Mouse (Mus musculus) limb, embryonic 13.5 days (tissue): ENCODE data around the gene Gadd45a. TPM values are rescaled to one million over a fixed set of nuclear protein-coding genes. Genes with fewer than 3 reads are reported as not detected.
"Not testable (repeated sequence)": the region's sequence is repeated elsewhere in the genome, so short reads cannot be mapped to it uniquely, and the experiment has no call there.

Source experiments
- ATAC-seq: fragments of 200-750 bp; cut with Nextera tagmentation; 2 replicates; pipeline ENCODE4 v1.8.0; 2017; ENCODE audit warnings: low read depth, moderate number of reproducible peaks, moderate TSS enrichment; ENCODE audit not compliant: low FRiP score
- H3K27ac ChIP-seq: fragments of 300-500 bp; sonication (generic); 2 replicates; pipeline ENCODE4 v1.5.1; 2015; ENCODE audit warnings: inconsistent platforms, mild to moderate bottlenecking, moderate library complexity
- H3K27me3 ChIP-seq: fragments of 300-500 bp; sonication (generic); 2 replicates; pipeline ENCODE4 v1.6.1; 2015; ENCODE audit warnings: mild to moderate bottlenecking, inconsistent platforms
- H3K36me3 ChIP-seq: fragments of 300-500 bp; sonication (generic); 2 replicates; pipeline ENCODE4 v1.6.1; 2015; ENCODE audit warnings: inconsistent platforms, mild to moderate bottlenecking, moderate library complexity
- H3K4me1 ChIP-seq: fragments of 300-500 bp; sonication (generic); 2 replicates; pipeline ENCODE4 v1.6.1; 2015; ENCODE audit warnings: inconsistent platforms
- H3K4me2 ChIP-seq: fragments of 300-500 bp; sonication (generic); replicated peaks from 2 replicates; pipeline ENCODE4 v1.6.1; 2015; ENCODE audit warnings: inconsistent platforms, mild to moderate bottlenecking, moderate library complexity
- H3K4me3 ChIP-seq: fragments of 300-500 bp; sonication (generic); 2 replicates; pipeline ENCODE4 v1.5.1; 2015; ENCODE audit warnings: moderate library complexity, mild to moderate bottlenecking, inconsistent platforms
- H3K9ac ChIP-seq: fragments of 300-500 bp; sonication (generic); 2 replicates; pipeline ENCODE4 v1.6.1; 2015; ENCODE audit warnings: mild to moderate bottlenecking, inconsistent platforms
- H3K9me3 ChIP-seq: fragments of 300-500 bp; sonication (generic); 2 replicates; pipeline ENCODE4 v1.6.1; 2016; ENCODE audit warnings: inconsistent platforms
- WGBS: fragments of 180-500 bp; shearing (Covaris S2); methylation state at CpG from one replicate; pipeline ENCODE4 v1.1.7; 2015; 5-methylcytosine and 5-hydroxymethylcytosine counted together
- polyA plus RNA-seq: library from polyadenylated mRNA; unstranded; fragments of >200 nt; fragmentation: Nextera tagmentation; extraction: Ambion mirVana; gene quantifications from 2 replicates; pipeline ENCODE4 v1.2.1, GENCODE M21; 2015

Gene Gadd45a
- polyA plus RNA-seq, 1 experiment from 2014 or later: 18.1 TPM

DNA sequence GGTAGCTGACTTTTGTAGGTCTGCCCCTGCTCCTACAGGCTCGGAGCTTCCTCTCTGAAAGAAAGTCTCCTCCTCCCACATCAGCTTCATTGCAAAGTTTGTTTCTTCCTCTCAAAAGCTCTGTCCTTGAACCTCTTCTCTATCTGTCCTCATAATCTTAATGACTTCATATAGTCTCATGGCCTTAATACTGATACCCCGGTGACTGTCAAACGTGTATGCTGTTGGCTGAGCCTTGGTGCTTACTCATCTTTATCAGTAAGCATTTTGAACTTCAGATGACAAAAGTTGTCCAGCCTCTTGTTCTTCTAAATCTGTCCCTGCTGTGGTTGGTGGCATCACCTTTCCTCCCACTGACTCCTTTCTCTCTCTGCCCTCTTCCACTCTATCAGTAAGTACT lies 8.2 kb upstream of the Gadd45a start:
- Histone ChIP-seq H3K9ac (no peak overlapping the region), H3K4me1 (peaks cover 10% of the 10 kb centered on the region), H3K9me3 (no peaks in the 10 kb centered on the region), H3K4me3 (no peak overlapping the region), H3K4me2 (no peak overlapping the region), H3K27me3 (no peaks in the 10 kb centered on the region), H3K27ac (no peak overlapping the region), H3K36me3 (no peaks in the 10 kb centered on the region)
- ATAC-seq: no peak
- WGBS: 89% methylated on average over 3 of the region's 3 CpGs

DNA sequence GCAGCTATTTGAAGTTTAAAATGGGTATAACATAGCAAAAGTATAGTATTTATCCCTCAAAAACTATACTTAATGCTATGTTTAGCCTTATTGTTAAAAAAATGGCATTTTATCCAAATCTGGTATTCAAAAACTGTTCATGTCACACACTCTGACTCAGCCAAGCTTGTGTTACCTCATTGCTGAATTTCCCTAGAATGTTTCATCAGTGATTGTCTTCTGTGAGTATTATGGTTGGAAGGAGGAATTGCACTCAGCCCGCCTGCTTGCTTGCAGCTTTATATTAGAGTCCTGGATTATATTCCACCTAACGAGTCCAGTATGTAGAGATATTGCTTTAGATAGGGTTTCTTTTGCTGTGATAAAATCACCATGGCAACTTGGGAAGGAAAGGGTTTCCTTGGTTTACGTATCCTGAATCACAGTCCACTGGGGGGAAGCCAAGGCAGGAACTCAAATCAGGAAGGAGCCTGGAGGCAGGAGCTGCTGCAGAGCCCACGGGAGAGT lies 3.7 kb upstream of the Gadd45a start:
- WGBS: 51% methylated on average over 4 of the region's 4 CpGs

GRCm38 (mm10) chr6:67038964-67039363 lies 1.7 kb upstream of the Gadd45a start:
- Histone ChIP-seq H3K9ac (no peak overlapping the region), H3K4me2 (no peak overlapping the region), H3K4me3 (no peak overlapping the region), H3K4me1 (peaks cover 14% of the 10 kb centered on the region), H3K9me3 (no peaks in the 10 kb centered on the region), H3K36me3 (no peaks in the 10 kb centered on the region), H3K27ac (no peak overlapping the region), H3K27me3 (no peaks in the 10 kb centered on the region)
- ATAC-seq: no peak
- 94% methylated on average over 3 of the region's 3 CpGs for WGBS

More for the DNA sequence above, 3.7 kb upstream of the Gadd45a start:
- Histone ChIP-seq H3K27me3 (no peaks in the 10 kb centered on the region), H3K4me1 (peaks cover 7% of the 10 kb centered on the region), H3K9me3 (no peaks in the 10 kb centered on the region), H3K36me3 (no peaks in the 10 kb centered on the region), H3K9ac (no peak overlapping the region), H3K4me2 (no peak overlapping the region), H3K4me3 (no peak overlapping the region), H3K27ac (no peak overlapping the region)
- no peak for ATAC-seq

GRCm38 (mm10) chr6:67036356-67036811 lies 873 bp downstream of the Gadd45a start:
- Histone ChIP-seq H3K36me3 (no peaks in the 10 kb centered on the region), H3K9ac (peak overlapping the region; percentile 85), H3K4me3 (peak overlapping the region; percentile 81), H3K27me3 (no peaks in the 10 kb centered on the region), H3K27ac (peak overlapping the region; percentile 90), H3K4me2 (peak overlapping the region; percentile 73), H3K4me1 (peaks cover 14% of the 10 kb centered on the region), H3K9me3 (no peaks in the 10 kb centered on the region)
- WGBS: under 1% methylated on average over 29 of the region's 29 CpGs
- ATAC-seq: peak; percentile 64

DNA sequence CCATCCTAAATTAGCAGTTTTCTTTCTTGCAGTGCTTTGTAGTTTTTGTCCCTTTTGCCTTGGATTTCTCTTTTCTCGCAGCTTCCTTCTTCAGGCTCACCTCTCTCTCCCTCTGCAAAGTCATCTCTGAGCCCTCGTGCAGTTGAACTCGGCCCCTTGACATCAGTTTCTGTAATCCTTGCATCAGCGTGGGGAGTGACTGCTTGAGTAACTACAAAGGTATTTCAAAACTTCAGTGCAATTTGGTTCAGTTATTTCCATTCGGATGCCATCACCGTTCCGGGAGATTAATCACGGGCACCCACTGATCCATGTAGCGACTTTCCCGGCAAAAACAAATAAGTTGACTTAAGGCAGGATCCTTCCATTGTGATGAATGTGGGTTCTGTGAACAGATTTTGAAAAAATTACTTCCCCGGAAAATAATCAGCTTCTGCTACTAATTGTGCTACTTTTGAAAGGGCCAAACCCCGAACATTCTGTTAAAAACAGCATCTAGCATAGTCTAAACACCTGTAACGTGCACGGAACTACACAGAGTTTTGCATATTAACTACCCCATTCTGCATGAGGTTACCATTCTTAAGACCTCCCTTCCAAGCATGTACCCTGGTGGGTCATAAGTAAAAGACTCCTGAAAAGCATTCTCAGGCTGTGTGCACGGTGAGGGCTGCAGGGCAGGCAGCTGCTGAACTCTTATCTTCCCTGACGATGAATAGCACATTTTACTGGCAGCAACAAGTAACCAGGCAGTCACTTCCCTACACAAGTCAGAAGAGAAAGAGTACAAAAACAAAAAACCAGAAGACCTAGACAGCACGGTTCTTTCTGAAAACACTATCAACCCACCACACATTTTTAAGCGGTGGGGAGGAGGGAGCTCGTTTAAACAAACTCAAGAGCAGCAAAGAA lies 1.6 kb downstream of the Gadd45a start:
- Histone ChIP-seq H3K4me1 (peaks cover 14% of the 10 kb centered on the region), H3K27me3 (no peaks in the 10 kb centered on the region), H3K9me3 (no peaks in the 10 kb centered on the region), H3K4me2 (peak overlapping the region; percentile 73), H3K27ac (no peak overlapping the region), H3K9ac (peak overlapping the region; percentile 85), H3K4me3 (peak overlapping the region; percentile 81), H3K36me3 (no peaks in the 10 kb centered on the region)
- 20% methylated on average over 19 of the region's 19 CpGs for WGBS
- ATAC-seq: no peak

- WGBS: 58% methylated on average over 7 of the region's 7 CpGs
- Histone ChIP-seq H3K36me3 (no peaks in the 10 kb centered on the region), H3K4me1 (peaks cover 14% of the 10 kb centered on the region), H3K27me3 (0 out of 2 replicates have a peak, but pooled peaks cover 3% of the 10 kb centered on the region), H3K27ac (no peak overlapping the region), H3K4me2 (peak overlapping the region; percentile 17; the same call in 1 of the 2 replicates), H3K9ac (0 out of 2 replicates have a peak overlapping the region, but pooled peaks have one; percentile 8), H3K9me3 (no peaks in the 10 kb centered on the region), H3K4me3 (no peak overlapping the region)
- no peak for ATAC-seq
These were observed 2.7 kb downstream of the Gadd45a start for GRCm38 (mm10) chr6:67034331-67035130.

- Histone ChIP-seq H3K4me2 (no peak overlapping the region), H3K4me1 (peaks cover 14% of the 10 kb centered on the region), H3K9ac (no peak overlapping the region), H3K27me3 (peaks cover 6% of the 10 kb centered on the region; the same call in 1 of the 2 replicates), H3K36me3 (no peaks in the 10 kb centered on the region), H3K9me3 (no peaks in the 10 kb centered on the region), H3K27ac (no peak overlapping the region), H3K4me3 (no peak overlapping the region)
- WGBS: 68% methylated on average over 4 of the region's 4 CpGs
- ATAC-seq: no peak
These were observed 3.7 kb downstream of the Gadd45a start for GRCm38 (mm10) chr6:67033604-67034003.

- 93% methylated on average over 3 of the region's 4 CpGs for WGBS
- not testable (repeated sequence) for H3K27ac ChIP-seq, H3K27me3 ChIP-seq, H3K4me2 ChIP-seq, H3K9me3 ChIP-seq, H3K4me3 ChIP-seq, ATAC-seq, H3K9ac ChIP-seq, H3K36me3 ChIP-seq
- peaks cover 11% of the 10 kb centered on the region for H3K4me1 ChIP-seq
These were observed 4.3 kb downstream of the Gadd45a start for GRCm38 (mm10) chr6:67032972-67033371.

GRCm38 (mm10) chr6:67032551-67032950 lies 4.7 kb downstream of the Gadd45a start:
- H3K9me3 ChIP-seq, H3K27me3 ChIP-seq, H3K27ac ChIP-seq, H3K9ac ChIP-seq, H3K4me2 ChIP-seq, H3K4me1 ChIP-seq, H3K36me3 ChIP-seq, ATAC-seq, H3K4me3 ChIP-seq: not testable (repeated sequence)

DNA sequence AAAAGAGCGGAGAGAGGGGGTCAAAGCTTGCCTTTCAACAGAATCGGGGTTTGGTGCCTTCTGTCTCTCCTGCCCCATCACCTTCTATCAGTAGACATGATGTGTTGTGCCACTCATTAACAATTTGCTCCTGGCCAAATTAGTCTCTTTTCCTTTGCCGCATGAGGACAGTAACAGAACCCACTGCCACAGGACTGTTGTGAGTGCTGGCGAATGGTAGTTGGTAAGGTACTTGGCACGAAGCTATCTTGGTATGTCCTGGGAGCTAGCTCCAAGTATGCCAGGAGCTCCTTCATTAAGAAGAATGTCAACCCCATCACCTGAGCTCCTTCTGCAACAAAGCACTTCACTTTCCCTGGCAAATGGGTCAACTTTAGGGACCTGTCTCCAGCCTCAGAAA lies 6.4 kb downstream of the Gadd45a start:
- no peak overlapping the region for H3K4me2 ChIP-seq
- H3K27ac ChIP-seq: no peak overlapping the region
- H3K9ac ChIP-seq: no peak overlapping the region
- H3K27me3 ChIP-seq: peaks cover 6% of the 10 kb centered on the region; the same call in 1 of the 2 replicates
- no peaks in the 10 kb centered on the region for H3K9me3 ChIP-seq
- no peak overlapping the region for H3K4me3 ChIP-seq
- ATAC-seq: no peak
- 72% methylated on average over 5 of the region's 5 CpGs for WGBS
- H3K4me1 ChIP-seq: peaks cover 6% of the 10 kb centered on the region
- H3K36me3 ChIP-seq: no peaks in the 10 kb centered on the region

GRCm38 (mm10) chr6:67030416-67030815 lies 6.8 kb downstream of the Gadd45a start:
- H3K4me3 ChIP-seq: no peak overlapping the region
- H3K4me1 ChIP-seq: peaks cover 2% of the 10 kb centered on the region; the same call in 1 of the 2 replicates
- 47% methylated on average over 2 of the region's 2 CpGs for WGBS
- peaks cover 6% of the 10 kb centered on the region; the same call in 1 of the 2 replicates for H3K27me3 ChIP-seq
- no peak overlapping the region for H3K9ac ChIP-seq
- H3K36me3 ChIP-seq: no peaks in the 10 kb centered on the region
- H3K9me3 ChIP-seq: no peaks in the 10 kb centered on the region
- H3K4me2 ChIP-seq: no peak overlapping the region
- no peak for ATAC-seq
- H3K27ac ChIP-seq: no peak overlapping the region

GRCm38 (mm10) chr6:67029987-67030386 lies 7.3 kb downstream of the Gadd45a start:
- H3K27me3 ChIP-seq: peaks cover 6% of the 10 kb centered on the region; the same call in 1 of the 2 replicates
- no peak overlapping the region for H3K4me2 ChIP-seq
- ATAC-seq: no peak
- H3K4me1 ChIP-seq: no peaks in the 10 kb centered on the region
- H3K27ac ChIP-seq: no peak overlapping the region
- H3K9ac ChIP-seq: no peak overlapping the region
- WGBS: 54% methylated on average over 3 of the region's 3 CpGs
- H3K36me3 ChIP-seq: no peaks in the 10 kb centered on the region
- H3K9me3 ChIP-seq: no peaks in the 10 kb centered on the region
- no peak overlapping the region for H3K4me3 ChIP-seq
